Mouse (Mus musculus) megakaryocyte, adult 5-6 weeks (primary cell): ENCODE results near the gene Exosc10. TPM values are rescaled to one million over a fixed set of nuclear protein-coding genes. Genes with fewer than 3 reads are reported as not detected.

Source experiments
- ATAC-seq: 2 replicates; pipeline ENCODE4 v1.8.0; 2016; ENCODE audit warnings: mild to moderate bottlenecking, inconsistent platforms; ENCODE audit not compliant: poor library complexity, severe bottlenecking
- total RNA-seq, 2 experiments: library from RNA; stranded (forward) in 1 of 2; stranded (reverse) in 1 of 2; fragments of 153-499, 151-499 nt in 1 of 2; fragments of 221-1000, 200-1000 nt in 1 of 2; gene quantifications; 2 replicates each; pipeline versions ENCODE4 v1.2.3 to v1.2.4; 2015 to 2017

Exosc10 gene
- total RNA-seq (2015), result 47.0 and 48.7 TPM in 2 replicates
- 42.4 and 42.8 TPM in 2 replicates for total RNA-seq (2017)

GRCm38 (mm10) chr4:148558297-148559000 lies at the start of gene Exosc10:
Gene Exosc10 (plus strand): TSS chr4:148558429.
- ATAC-seq, result peak; percentile 94

- ATAC-seq, result peak; percentile 76
Measured at GRCm38 (mm10) chr4:148509450-148510084, 48.7 kb upstream of the Exosc10 start.

- no peak for ATAC-seq
Measured at GRCm38 (mm10) chr4:148510691-148511090, 47.5 kb upstream of the Exosc10 start.

- no peak for ATAC-seq
Measured at GRCm38 (mm10) chr4:148511334-148511733, 46.9 kb upstream of the Exosc10 start.

GRCm38 (mm10) chr4:148513021-148513559 lies 45.1 kb upstream of the Exosc10 start:
- ATAC-seq, result no peak

GRCm38 (mm10) chr4:148515313-148515712 lies 42.9 kb upstream of the Exosc10 start:
- no peak for ATAC-seq

GRCm38 (mm10) chr4:148517809-148518208 lies 40.4 kb upstream of the Exosc10 start:
- ATAC-seq, result no peak

- ATAC-seq, result no peak
Measured at GRCm38 (mm10) chr4:148518235-148518795, 39.9 kb upstream of the Exosc10 start.

GRCm38 (mm10) chr4:148523538-148523937 lies 34.7 kb upstream of the Exosc10 start:
- peak; percentile 54; the same call in 1 of the 2 replicates for ATAC-seq

GRCm38 (mm10) chr4:148527158-148527910 lies 30.9 kb upstream of the Exosc10 start:
- no peak for ATAC-seq

GRCm38 (mm10) chr4:148530351-148530750 lies 27.9 kb upstream of the Exosc10 start:
- ATAC-seq, result no peak

GRCm38 (mm10) chr4:148530778-148531177 lies 27.5 kb upstream of the Exosc10 start:
- no peak for ATAC-seq

GRCm38 (mm10) chr4:148531341-148531740 lies 26.9 kb upstream of the Exosc10 start:
- no peak for ATAC-seq

- no peak for ATAC-seq
Measured at GRCm38 (mm10) chr4:148532516-148532915, 25.7 kb upstream of the Exosc10 start.

- ATAC-seq, result no peak
Measured at GRCm38 (mm10) chr4:148533613-148534328, 24.5 kb upstream of the Exosc10 start.

GRCm38 (mm10) chr4:148535876-148536275 lies 22.4 kb upstream of the Exosc10 start:
- ATAC-seq, result no peak

- no peak for ATAC-seq
Measured at GRCm38 (mm10) chr4:148549106-148549505, 9.1 kb upstream of the Exosc10 start.

- ATAC-seq, result 0 out of 2 replicates have a peak, but pooled peaks have one; percentile 5
Measured at GRCm38 (mm10) chr4:148557766-148558165, 463 bp upstream of the Exosc10 start.

- ATAC-seq, result no peak
Measured at GRCm38 (mm10) chr4:148562676-148563075, 4.4 kb downstream of the Exosc10 start.

- ATAC-seq, result no peak
Measured at GRCm38 (mm10) chr4:148563595-148563994, 5.4 kb downstream of the Exosc10 start.
